ENCODE assay signal across 24 mouse cellular contexts in genomic region chr17:56051369-56051768, GRCm38 (mm10). TPM values are rescaled to one million over a fixed set of nuclear protein-coding genes. Genes with fewer than 3 reads are reported as not detected.
DNase-seq lines count a peak whose midpoint lies in the region; ATAC-seq and TF ChIP-seq lines count a peak whose summit lies in the region.
"Had no signal": no experiment of that assay in that cellular context is flagged by ENCODE, and none has a peak within 500 bp of the region (broad histone marks: within the 10 kb centered on the region; RNA-seq: fewer than 3 reads in every experiment).

No protein-coding gene starts in this region.

- DNase-seq in embryonic facial prominence, embryonic 10.5 days (ENCODE audit: low spot score): no peak
- DNase-seq in lung, embryonic 14.5 days: no peak
- no peak for DNase-seq in lung, postnatal 36 days
- DNase-seq in gonadal fat pad, adult 2 months (ENCODE audit: low read depth): peak; percentile 54
- DNase-seq in cerebellum, adult 9-10 months: no peak
- no peak for DNase-seq in adrenal gland, adult 8-10 months
- DNase-seq: adrenal gland, postnatal 14 days; cerebellum, adult 11 months; cerebellum, adult 2 months; cerebellum, postnatal 10 days; cerebellum, postnatal 36 days; embryo, embryonic 11 days; gastrocnemius, postnatal 10 days; gastrocnemius, postnatal 36 days; heart, adult 11 months had no signal

- H3K4me1 ChIP-seq in embryonic facial prominence, embryonic 12.5 days: no peaks in the 10 kb centered on the region
- H3K4me1 ChIP-seq in embryonic facial prominence, embryonic 10.5 days: 0 out of 2 replicates have a peak, but pooled peaks cover 2% of the 10 kb centered on the region
- no peaks in the 10 kb centered on the region for H3K4me1 ChIP-seq in lung, embryonic 14.5 days (ENCODE audit: insufficient read depth)
- H3K4me1 ChIP-seq in stomach, embryonic 16.5 days (ENCODE audit: control insufficient read depth, insufficient read depth, low read length): no peaks in the 10 kb centered on the region
- H3K4me1 ChIP-seq: forebrain, embryonic 13.5 days; hindbrain, embryonic 12.5 days; hindbrain, embryonic 15.5 days had no signal

- H3K27me3 ChIP-seq in embryonic facial prominence, embryonic 12.5 days: no peaks in the 10 kb centered on the region
- no peaks in the 10 kb centered on the region for H3K27me3 ChIP-seq in embryonic facial prominence, embryonic 10.5 days (replicated peaks; ENCODE audit: low read depth, poor library complexity, severe bottlenecking)
- H3K27me3 ChIP-seq in lung, embryonic 14.5 days (ENCODE audit: insufficient read depth, low read length): no peaks in the 10 kb centered on the region
- H3K27me3 ChIP-seq in stomach, embryonic 16.5 days (ENCODE audit: control insufficient read depth, insufficient read depth, low read length): no peaks in the 10 kb centered on the region
- H3K27me3 ChIP-seq: forebrain, embryonic 13.5 days; hindbrain, embryonic 12.5 days; hindbrain, embryonic 15.5 days had no signal

- no peak overlapping the region for H3K4me3 ChIP-seq in embryonic facial prominence, embryonic 12.5 days
- H3K4me3 ChIP-seq in embryonic facial prominence, embryonic 10.5 days: no peak overlapping the region
- no peak overlapping the region for H3K4me3 ChIP-seq in lung, embryonic 14.5 days (ENCODE audit: low read depth, low read length)
- H3K4me3 ChIP-seq in stomach, embryonic 16.5 days (replicated peaks; ENCODE audit: low read length): no peak overlapping the region
- H3K4me3 ChIP-seq: erythroblast, embryonic 14.5 days; forebrain, embryonic 10.5 days; forebrain, embryonic 13.5 days; hindbrain, embryonic 12.5 days; hindbrain, embryonic 15.5 days had no signal

- H3K9me3 ChIP-seq in embryonic facial prominence, embryonic 12.5 days: no peaks in the 10 kb centered on the region
- no peaks in the 10 kb centered on the region for H3K9me3 ChIP-seq in embryonic facial prominence, embryonic 10.5 days
- H3K9me3 ChIP-seq in lung, embryonic 14.5 days (ENCODE audit: low read depth, low read length): no peaks in the 10 kb centered on the region
- no peaks in the 10 kb centered on the region for H3K9me3 ChIP-seq in stomach, embryonic 16.5 days (replicated peaks; ENCODE audit: control insufficient read depth, low read length)
- H3K9me3 ChIP-seq: forebrain, embryonic 10.5 days; forebrain, embryonic 13.5 days; hindbrain, embryonic 12.5 days; hindbrain, embryonic 15.5 days had no signal

- 86% methylated on average over 5 of the region's 5 CpGs for WGBS in embryonic facial prominence, embryonic 12.5 days
- WGBS in embryonic facial prominence, embryonic 10.5 days: 86% methylated on average over 5 of the region's 5 CpGs
- WGBS in lung, embryonic 14.5 days: 70% methylated on average over 5 of the region's 5 CpGs
- WGBS in stomach, embryonic 16.5 days: 81% methylated on average over 5 of the region's 5 CpGs

- H3K36me3 ChIP-seq in embryonic facial prominence, embryonic 12.5 days: peaks cover 79% of the 10 kb centered on the region
- H3K36me3 ChIP-seq in embryonic facial prominence, embryonic 10.5 days (replicated peaks): peaks cover 98% of the 10 kb centered on the region
- H3K36me3 ChIP-seq in lung, embryonic 14.5 days (ENCODE audit: insufficient read depth): peaks cover 86% of the 10 kb centered on the region
- peaks cover 17% of the 10 kb centered on the region for H3K36me3 ChIP-seq in stomach, embryonic 16.5 days (ENCODE audit: control insufficient read depth, insufficient read depth, low read length)

- 0 out of 2 replicates have a peak, but pooled peaks have one; percentile 62 for ATAC-seq in embryonic facial prominence, embryonic 12.5 days (ENCODE audit: insufficient number of reproducible peaks, insufficient read depth, low FRiP score, low TSS enrichment)
- 0 out of 2 replicates have a peak, but pooled peaks have one; percentile 30 for ATAC-seq in lung, embryonic 14.5 days (ENCODE audit: insufficient read depth)
- ATAC-seq in stomach, embryonic 16.5 days (ENCODE audit: insufficient read depth, low FRiP score): peak; percentile 64; the same call in 1 of the 2 replicates
- ATAC-seq: forebrain, embryonic 13.5 days; forebrain, embryonic 16.5 days had no signal

- no peak overlapping the region for H3K9ac ChIP-seq in embryonic facial prominence, embryonic 12.5 days
- H3K9ac ChIP-seq in lung, embryonic 14.5 days: no peak overlapping the region
- H3K9ac ChIP-seq in stomach, embryonic 16.5 days (ENCODE audit: low read length): no peak overlapping the region
- H3K9ac ChIP-seq: forebrain, embryonic 13.5 days; hindbrain, embryonic 12.5 days; hindbrain, embryonic 15.5 days had no signal

- no peak overlapping the region for H3K4me2 ChIP-seq in embryonic facial prominence, embryonic 12.5 days (replicated peaks)
- no peak overlapping the region for H3K4me2 ChIP-seq in lung, embryonic 14.5 days
- no peak overlapping the region for H3K4me2 ChIP-seq in stomach, embryonic 16.5 days (ENCODE audit: low read depth, low read length)
- H3K4me2 ChIP-seq: forebrain, embryonic 13.5 days; heart, embryonic 11.5 days; hindbrain, embryonic 12.5 days; hindbrain, embryonic 15.5 days had no signal

- no peak overlapping the region for H3K27ac ChIP-seq in embryonic facial prominence, embryonic 12.5 days
- H3K27ac ChIP-seq in embryonic facial prominence, embryonic 10.5 days (replicated peaks): no peak overlapping the region
- no peak overlapping the region for H3K27ac ChIP-seq in lung, embryonic 14.5 days (ENCODE audit: low read depth)
- H3K27ac ChIP-seq in stomach, embryonic 16.5 days (ENCODE audit: low read length): peak overlapping the region; percentile 55
- H3K27ac ChIP-seq: forebrain, embryonic 10.5 days; forebrain, embryonic 13.5 days; hindbrain, embryonic 12.5 days; hindbrain, embryonic 15.5 days had no signal

- no peak for TF ChIP-seq CTCF in lung, embryonic 14.5 days (IDR thresholded peaks at IDR 0.05; ENCODE audit: low read depth)

RNA-seq across cellular contexts. Expression of gene Chaf1a, which starts 11.1 kb away (rescaled TPM):
- 44.5 and 45.8 TPM in 2 replicates for polyA plus RNA-seq in embryonic facial prominence, embryonic 12.5 days (2016; fragmentation: Nextera tagmentation; extraction: Ambion mirVana)
- polyA plus RNA-seq in embryonic facial prominence, embryonic 10.5 days (2016; fragmentation: Nextera tagmentation; extraction: Ambion mirVana): 50.7 and 52.3 TPM in 2 replicates
- polyA plus RNA-seq in lung, embryonic 14.5 days (2014; fragmentation: Nextera tagmentation; extraction: Ambion mirVana): 28.0 and 30.4 TPM in 2 replicates
- 2.8 and 2.9 TPM in 2 replicates for polyA plus RNA-seq in gonadal fat pad, adult 2 months (2012; rRNA removed)
- 16.3 and 17.8 TPM in 2 replicates for polyA plus RNA-seq in stomach, embryonic 16.5 days (2015; fragmentation: Nextera tagmentation; extraction: Ambion mirVana)
- total RNA-seq in adrenal gland, adult 8-10 months (2022): 1 to 10 TPM; 3.8 to 6.0 (median 4.3) TPM

RNA-seq across cellular contexts. Expression of gene Sh3gl1, which starts 14.9 kb away (rescaled TPM):
- 173 and 175 TPM in 2 replicates for polyA plus RNA-seq in embryonic facial prominence, embryonic 12.5 days (2016; fragmentation: Nextera tagmentation; extraction: Ambion mirVana)
- 170 and 173 TPM in 2 replicates for polyA plus RNA-seq in embryonic facial prominence, embryonic 10.5 days (2016; fragmentation: Nextera tagmentation; extraction: Ambion mirVana)
- polyA plus RNA-seq in lung, embryonic 14.5 days (2014; fragmentation: Nextera tagmentation; extraction: Ambion mirVana): 154 and 160 TPM in 2 replicates
- 58.6 and 73.4 TPM in 2 replicates for polyA plus RNA-seq in gonadal fat pad, adult 2 months (2012; rRNA removed)
- polyA plus RNA-seq in stomach, embryonic 16.5 days (2015; fragmentation: Nextera tagmentation; extraction: Ambion mirVana): 145 and 154 TPM in 2 replicates
- total RNA-seq in adrenal gland, adult 8-10 months (2022): 10 to 100 TPM; 44.3 to 52.5 (median 49.9) TPM

RNA-seq across cellular contexts. Expression of gene Ubxn6, which starts 23.5 kb away (rescaled TPM):
- polyA plus RNA-seq in embryonic facial prominence, embryonic 12.5 days (2016; fragmentation: Nextera tagmentation; extraction: Ambion mirVana): 49.0 and 52.7 TPM in 2 replicates
- 35.0 and 36.8 TPM in 2 replicates for polyA plus RNA-seq in embryonic facial prominence, embryonic 10.5 days (2016; fragmentation: Nextera tagmentation; extraction: Ambion mirVana)
- 30.5 and 31.3 TPM in 2 replicates for polyA plus RNA-seq in lung, embryonic 14.5 days (2014; fragmentation: Nextera tagmentation; extraction: Ambion mirVana)
- 100 and 112 TPM in 2 replicates for polyA plus RNA-seq in gonadal fat pad, adult 2 months (2012; rRNA removed)
- 39.4 and 42.1 TPM in 2 replicates for polyA plus RNA-seq in stomach, embryonic 16.5 days (2015; fragmentation: Nextera tagmentation; extraction: Ambion mirVana)
- total RNA-seq in adrenal gland, adult 8-10 months (2022): 10 to 100 TPM; 67.6 to 93.5 (median 82.6) TPM

RNA-seq across cellular contexts. Expression of gene Hdgfl2, which starts 28.1 kb away (rescaled TPM):
- 173 and 179 TPM in 2 replicates for polyA plus RNA-seq in embryonic facial prominence, embryonic 12.5 days (2016; fragmentation: Nextera tagmentation; extraction: Ambion mirVana)
- 195 and 197 TPM in 2 replicates for polyA plus RNA-seq in embryonic facial prominence, embryonic 10.5 days (2016; fragmentation: Nextera tagmentation; extraction: Ambion mirVana)
- 96.2 and 111 TPM in 2 replicates for polyA plus RNA-seq in lung, embryonic 14.5 days (2014; fragmentation: Nextera tagmentation; extraction: Ambion mirVana)
- polyA plus RNA-seq in gonadal fat pad, adult 2 months (2012; rRNA removed): 41.4 and 45.4 TPM in 2 replicates
- 77.3 and 80.1 TPM in 2 replicates for polyA plus RNA-seq in stomach, embryonic 16.5 days (2015; fragmentation: Nextera tagmentation; extraction: Ambion mirVana)
- total RNA-seq in adrenal gland, adult 8-10 months (2022): 100 to 1,000 TPM in 1 of 4 experiments, 10 to 100 TPM in 3; 55.6 to 123 (median 80.3) TPM

RNA-seq across cellular contexts. Expression of gene Mpnd, which starts 45.9 kb away (rescaled TPM):
- polyA plus RNA-seq in embryonic facial prominence, embryonic 12.5 days (2016; fragmentation: Nextera tagmentation; extraction: Ambion mirVana): 174 and 193 TPM in 2 replicates
- polyA plus RNA-seq in embryonic facial prominence, embryonic 10.5 days (2016; fragmentation: Nextera tagmentation; extraction: Ambion mirVana): 126 and 135 TPM in 2 replicates
- 127 TPM in 2 replicates for polyA plus RNA-seq in lung, embryonic 14.5 days (2014; fragmentation: Nextera tagmentation; extraction: Ambion mirVana)
- 106 and 110 TPM in 2 replicates for polyA plus RNA-seq in gonadal fat pad, adult 2 months (2012; rRNA removed)
- 52.0 and 60.7 TPM in 2 replicates for polyA plus RNA-seq in stomach, embryonic 16.5 days (2015; fragmentation: Nextera tagmentation; extraction: Ambion mirVana)
- total RNA-seq in adrenal gland, adult 8-10 months (2022): 100 to 1,000 TPM; 101 to 119 (median 110) TPM
